Mouse (Mus musculus) stomach, embryonic 16.5 days (tissue): ENCODE measurements at regions not wholly inside any gene's neighbourhood (a gene's known extent, or its start where the extent isn't known, plus 50 kb on each side); places are given as distances from the start of the nearest gene placed in this dataset.

Experiments
- ATAC-seq: fragments of 200-750 bp; cut with Nextera tagmentation; 2 replicates; pipeline ENCODE4 v1.8.0; 2017; ENCODE audit warnings: moderate number of reproducible peaks, moderate TSS enrichment; ENCODE audit not compliant: insufficient read depth, low FRiP score
- H3K27ac ChIP-seq: fragments of 300-500 bp; sonication (generic); 2 replicates; pipeline ENCODE4 v1.5.1; 2014; ENCODE audit warnings: low read length
- H3K27me3 ChIP-seq: fragments of 300-500 bp; sonication (generic); 2 replicates; pipeline ENCODE4 v1.6.1; 2014; ENCODE audit warnings: low read length, control low read depth, mixed read lengths; ENCODE audit not compliant: control insufficient read depth, insufficient read depth
- H3K36me3 ChIP-seq: fragments of 300-500 bp; sonication (generic); 2 replicates; pipeline ENCODE4 v1.6.1; 2014; ENCODE audit warnings: low read length; ENCODE audit not compliant: control insufficient read depth, insufficient read depth
- H3K4me1 ChIP-seq: fragments of 300-500 bp; sonication (generic); 2 replicates; pipeline ENCODE4 v1.6.1; 2014; ENCODE audit warnings: low read length, control low read depth, mixed read lengths; ENCODE audit not compliant: control insufficient read depth, insufficient read depth
- H3K4me2 ChIP-seq: fragments of 300-500 bp; sonication (generic); 2 replicates; pipeline ENCODE4 v1.6.1; 2014; ENCODE audit warnings: low read depth, low read length, mixed read lengths
- H3K4me3 ChIP-seq: fragments of 300-500 bp; sonication (generic); replicated peaks from 2 replicates; pipeline ENCODE4 v1.5.1; 2014; ENCODE audit warnings: mild to moderate bottlenecking, low read length
- H3K9ac ChIP-seq: fragments of 300-500 bp; sonication (generic); 2 replicates; pipeline ENCODE4 v1.6.1; 2014; ENCODE audit warnings: low read length
- H3K9me3 ChIP-seq: fragments of 300-500 bp; sonication (generic); replicated peaks from 2 replicates; pipeline ENCODE4 v1.6.1; 2016; ENCODE audit warnings: low read length, control low read depth; ENCODE audit not compliant: control insufficient read depth
- WGBS: fragments of 180-500 bp; shearing (Covaris S2); extraction: QIAGEN DNeasy Blood & Tissue Kit; methylation state at CpG from one replicate; pipeline ENCODE4 v1.1.7; 2014; 5-methylcytosine and 5-hydroxymethylcytosine counted together

DNA sequence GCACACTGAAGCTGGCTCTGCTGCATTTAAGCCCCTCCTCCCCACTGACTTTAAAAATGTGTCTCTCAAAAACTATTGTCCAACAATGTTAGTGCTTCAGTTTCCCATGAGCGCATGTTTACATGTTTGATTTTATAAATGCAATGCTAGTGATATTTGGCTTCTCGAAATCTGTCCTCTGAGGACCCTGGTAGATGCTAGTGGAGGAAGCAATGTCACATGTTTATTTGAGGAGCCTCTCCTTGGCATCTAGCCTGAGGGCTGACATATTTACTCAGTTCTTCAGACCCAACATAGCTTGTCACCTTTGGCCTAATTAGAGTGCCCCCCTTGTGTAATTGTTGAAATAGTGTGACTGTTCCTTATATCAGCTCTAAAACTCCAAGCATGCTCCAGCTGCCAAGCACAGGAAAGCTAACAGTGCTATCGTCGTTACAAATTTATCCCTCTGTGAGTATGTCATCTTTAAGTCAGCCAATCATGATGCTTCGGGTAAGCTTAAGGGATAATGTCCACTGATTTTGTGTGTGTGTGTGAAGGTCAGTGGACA is 400.3 kb downstream of the Slc4a3 start:
- H3K9me3 ChIP-seq = peaks cover 4% of the 10 kb centered on the region; the same call in 1 of the 2 replicates
- H3K27me3 ChIP-seq = no peaks in the 10 kb centered on the region
- no peak overlapping the region for H3K4me2 ChIP-seq
- H3K9ac ChIP-seq = no peak overlapping the region
- no peak overlapping the region for H3K4me3 ChIP-seq
- no peaks in the 10 kb centered on the region; the same call in 1 of the 2 replicates for H3K4me1 ChIP-seq
- WGBS = 53% methylated on average over 5 of the region's 5 CpGs
- no peak for ATAC-seq
- H3K36me3 ChIP-seq = no peaks in the 10 kb centered on the region
- H3K27ac ChIP-seq = no peak overlapping the region

- Histone ChIP-seq H3K4me1 (no peaks in the 10 kb centered on the region), H3K4me3 (no peak overlapping the region), H3K36me3 (no peaks in the 10 kb centered on the region), H3K4me2 (no peak overlapping the region), H3K27ac (no peak overlapping the region), H3K9me3 (no peaks in the 10 kb centered on the region), H3K9ac (no peak overlapping the region), H3K27me3 (no peaks in the 10 kb centered on the region)
- ATAC-seq = no peak
- 89% methylated on average over 9 of the region's 9 CpGs for WGBS
Observed at GRCm38 (mm10) chr1:75978203-75978986, 432.3 kb downstream of the Slc4a3 start.

- Histone ChIP-seq H3K27me3 (no peaks in the 10 kb centered on the region), H3K9ac (no peak overlapping the region), H3K27ac (no peak overlapping the region), H3K9me3 (no peaks in the 10 kb centered on the region), H3K4me1 (no peaks in the 10 kb centered on the region), H3K4me3 (no peak overlapping the region), H3K36me3 (no peaks in the 10 kb centered on the region), H3K4me2 (no peak overlapping the region)
- WGBS = 79% methylated on average over 8 of the region's 8 CpGs
- no peak for ATAC-seq
Observed at GRCm38 (mm10) chr1:75983057-75983456, 437.0 kb downstream of the Slc4a3 start.

GRCm38 (mm10) chr1:75983487-75983886 is 437.4 kb downstream of the Slc4a3 start:
- Histone ChIP-seq H3K9me3 (no peaks in the 10 kb centered on the region), H3K9ac (no peak overlapping the region), H3K4me2 (no peak overlapping the region), H3K4me1 (no peaks in the 10 kb centered on the region), H3K27me3 (no peaks in the 10 kb centered on the region), H3K36me3 (no peaks in the 10 kb centered on the region), H3K27ac (no peak overlapping the region), H3K4me3 (no peak overlapping the region)
- no peak for ATAC-seq
- 92% methylated on average over 3 of the region's 3 CpGs for WGBS

- no peak overlapping the region for H3K9ac ChIP-seq
Observed at GRCm38 (mm10) chr1:75988496-75988895, 442.4 kb downstream of the Slc4a3 start.

GRCm38 (mm10) chr1:75992039-75992438 is 446.0 kb downstream of the Slc4a3 start:
- Histone ChIP-seq H3K9ac (no peak overlapping the region), H3K4me3 (no peak overlapping the region), H3K27me3 (no peaks in the 10 kb centered on the region), H3K36me3 (no peaks in the 10 kb centered on the region), H3K9me3 (no peaks in the 10 kb centered on the region), H3K4me2 (no peak overlapping the region), H3K27ac (no peak overlapping the region), H3K4me1 (no peaks in the 10 kb centered on the region)
- no peak for ATAC-seq
- WGBS = 81% methylated on average over 3 of the region's 3 CpGs

More at GRCm38 (mm10) chr1:75988496-75988895, 442.4 kb downstream of the Slc4a3 start:
- Histone ChIP-seq H3K4me3 (no peak overlapping the region), H3K36me3 (no peaks in the 10 kb centered on the region), H3K9me3 (no peaks in the 10 kb centered on the region), H3K27ac (no peak overlapping the region), H3K27me3 (no peaks in the 10 kb centered on the region), H3K4me2 (no peak overlapping the region), H3K4me1 (no peaks in the 10 kb centered on the region)
- WGBS = 73% methylated on average over 3 of the region's 3 CpGs
- ATAC-seq = no peak

DNA sequence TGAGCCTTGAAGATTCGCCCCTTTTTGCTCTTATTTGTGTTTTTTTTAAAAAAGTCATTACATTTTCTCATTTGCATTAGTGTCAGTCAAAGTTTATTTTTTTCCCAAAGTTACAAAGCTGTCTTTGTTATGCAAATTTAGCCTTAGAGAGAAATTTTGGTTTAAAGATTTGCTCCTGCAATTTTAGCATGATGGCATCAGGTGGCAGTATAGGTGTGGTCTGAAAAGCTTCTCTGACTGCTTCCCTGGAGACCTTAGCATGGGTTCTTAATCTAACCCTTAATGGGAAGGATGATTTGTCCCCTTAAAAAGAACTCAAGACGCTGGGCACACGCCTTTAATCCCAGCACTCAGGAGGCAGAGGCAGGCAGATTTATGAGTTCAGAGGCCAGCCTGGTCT is 451.2 kb downstream of the Slc4a3 start:
- Histone ChIP-seq H3K9ac (no peak overlapping the region), H3K4me3 (no peak overlapping the region), H3K27ac (no peak overlapping the region), H3K4me1 (no peaks in the 10 kb centered on the region), H3K9me3 (no peaks in the 10 kb centered on the region), H3K4me2 (no peak overlapping the region), H3K27me3 (no peaks in the 10 kb centered on the region), H3K36me3 (no peaks in the 10 kb centered on the region)
- ATAC-seq = no peak
- 75% methylated on average over 3 of the region's 3 CpGs for WGBS

- H3K27me3 ChIP-seq = no peaks in the 10 kb centered on the region
- H3K36me3 ChIP-seq = no peaks in the 10 kb centered on the region
- no peaks in the 10 kb centered on the region for H3K9me3 ChIP-seq
- no peak overlapping the region for H3K4me2 ChIP-seq
- H3K27ac ChIP-seq = no peak overlapping the region
- ATAC-seq = no peak
- no peak overlapping the region for H3K9ac ChIP-seq
- H3K4me3 ChIP-seq = no peak overlapping the region
- no peaks in the 10 kb centered on the region for H3K4me1 ChIP-seq
- WGBS = 87% methylated on average over 9 of the region's 9 CpGs
Observed at GRCm38 (mm10) chr1:76001124-76001523, 455.1 kb downstream of the Slc4a3 start.

- 27% methylated on average over 3 of the region's 3 CpGs for WGBS
- no peak for ATAC-seq
Observed at GRCm38 (mm10) chr1:76009601-76010000, 463.5 kb downstream of the Slc4a3 start.

More at GRCm38 (mm10) chr1:76009601-76010000, 463.5 kb downstream of the Slc4a3 start:
- Histone ChIP-seq H3K4me3 (no peak overlapping the region), H3K4me2 (no peak overlapping the region), H3K27me3 (no peaks in the 10 kb centered on the region), H3K9me3 (no peaks in the 10 kb centered on the region), H3K27ac (no peak overlapping the region), H3K4me1 (no peaks in the 10 kb centered on the region), H3K9ac (no peak overlapping the region), H3K36me3 (no peaks in the 10 kb centered on the region)
